Mouse (Mus musculus): ENCODE data around the gene St7. TPM values are rescaled to one million over a fixed set of nuclear protein-coding genes. Genes with fewer than 3 reads are reported as not detected.
A peak's percentile ranks its signal among the peaks of the same experiment; 100 is the strongest.

St7 gene
- total and polyA plus RNA-seq, 2 experiments from 2014 or later = 17.7 to 38.5 TPM

DNA sequence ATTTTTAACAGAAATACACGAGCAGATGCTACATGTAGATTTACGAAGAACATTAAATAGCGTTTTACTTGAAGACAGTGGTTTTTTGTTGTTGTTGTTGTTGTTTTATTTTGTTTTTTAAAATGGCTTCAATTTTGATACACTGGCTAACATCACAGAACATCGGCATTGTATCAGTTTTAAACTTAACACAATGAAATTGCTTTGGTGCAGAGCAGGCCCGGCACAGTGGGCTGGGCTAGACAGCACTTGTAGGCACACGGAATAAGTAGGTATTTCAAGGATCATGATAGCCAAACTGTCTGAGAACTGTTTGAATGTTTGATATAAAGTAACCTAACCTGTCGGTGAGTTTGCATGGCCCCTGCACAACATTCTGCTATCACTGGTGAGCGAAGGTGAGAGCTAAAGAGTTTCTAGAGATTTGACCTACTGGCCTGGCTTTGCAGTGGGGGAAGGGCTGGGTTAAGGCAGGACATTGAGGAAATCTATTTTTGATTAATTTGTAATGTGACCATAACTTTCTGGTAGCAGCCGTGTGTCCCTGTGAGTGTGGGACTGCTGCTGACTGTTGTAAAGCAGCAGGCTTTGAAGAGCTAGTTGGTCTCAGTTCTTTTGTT, 57.4 kb downstream of the St7 start:
- ATAC-seq (ENCODE audit: insufficient read depth, low read depth) (no peak), DNase-seq (ENCODE audit: low spot score) (no peak)
- peak overlapping the region; percentile 69 for H3K4me2 ChIP-seq (ENCODE audit: low read depth, low read length)
- no peaks in the 10 kb centered on the region for H3K36me3 ChIP-seq (replicated peaks; ENCODE audit: control insufficient read depth, insufficient read depth, low read length)
- TF ChIP-seq EP300 (IDR thresholded peaks at IDR 0.05; ENCODE audit: low read depth) = no peak
- no peak for TF ChIP-seq CTCF (IDR thresholded peaks at IDR 0.05; ENCODE audit: low read depth)
- peaks cover 21% of the 10 kb centered on the region for H3K4me1 ChIP-seq (ENCODE audit: control insufficient read depth, insufficient read depth)
- H3K9me3 ChIP-seq (replicated peaks; ENCODE audit: control insufficient read depth, low read length) = no peaks in the 10 kb centered on the region
- no peaks in the 10 kb centered on the region for H3K27me3 ChIP-seq (ENCODE audit: control insufficient read depth, insufficient read depth, low read length)
- peak overlapping the region; percentile 57 for H3K4me3 ChIP-seq (ENCODE audit: low read depth, low read length)
- 28% methylated on average over 9 of the region's 9 CpGs for WGBS
- peak overlapping the region; percentile 69 for H3K9ac ChIP-seq (replicated peaks; ENCODE audit: low read depth, low read length)
- H3K27ac ChIP-seq (ENCODE audit: low read depth) = peak overlapping the region; percentile 86

DNA sequence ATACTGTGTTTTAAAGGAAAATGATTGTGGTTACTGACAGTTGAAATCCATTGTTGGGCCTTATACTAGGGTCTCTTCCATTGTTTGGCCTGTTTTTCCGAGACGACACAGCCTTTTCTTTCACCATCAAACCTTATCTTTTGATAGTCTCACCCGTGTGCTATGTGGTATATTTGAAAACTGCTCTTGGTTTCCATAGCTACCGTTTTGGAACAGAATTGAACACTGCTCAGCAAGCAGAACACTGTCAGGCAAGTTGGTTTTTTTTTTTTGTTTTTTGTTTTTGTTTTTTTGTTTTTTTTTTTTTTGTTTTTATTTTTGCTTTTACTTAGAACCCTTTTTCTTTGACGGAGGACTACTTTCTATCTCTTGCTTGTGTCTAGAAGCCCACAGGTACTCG, 58.2 kb downstream of the St7 start:
- peaks cover 27% of the 10 kb centered on the region for H3K4me1 ChIP-seq (ENCODE audit: control insufficient read depth, insufficient read depth)
- DNase-seq (ENCODE audit: low spot score) = no peak
- no peak for TF ChIP-seq CTCF (IDR thresholded peaks at IDR 0.05; ENCODE audit: low read depth)
- no peak for TF ChIP-seq EP300 (IDR thresholded peaks at IDR 0.05; ENCODE audit: low read depth)
- peak overlapping the region; percentile 69 for H3K4me2 ChIP-seq (ENCODE audit: low read depth, low read length)
- no peaks in the 10 kb centered on the region for H3K27me3 ChIP-seq (ENCODE audit: control insufficient read depth, insufficient read depth, low read length)
- H3K27ac ChIP-seq (ENCODE audit: low read depth) = peak overlapping the region; percentile 86
- H3K4me3 ChIP-seq (ENCODE audit: low read depth, low read length) = peak overlapping the region; percentile 57
- H3K9ac ChIP-seq (replicated peaks; ENCODE audit: low read depth, low read length) = peak overlapping the region; percentile 69
- ATAC-seq (ENCODE audit: insufficient read depth, low read depth) = no peak
- no peaks in the 10 kb centered on the region for H3K9me3 ChIP-seq (replicated peaks; ENCODE audit: control insufficient read depth, low read length)
- 36% methylated on average over 6 of the region's 6 CpGs for WGBS
- no peaks in the 10 kb centered on the region for H3K36me3 ChIP-seq (replicated peaks; ENCODE audit: control insufficient read depth, insufficient read depth, low read length)

DNA sequence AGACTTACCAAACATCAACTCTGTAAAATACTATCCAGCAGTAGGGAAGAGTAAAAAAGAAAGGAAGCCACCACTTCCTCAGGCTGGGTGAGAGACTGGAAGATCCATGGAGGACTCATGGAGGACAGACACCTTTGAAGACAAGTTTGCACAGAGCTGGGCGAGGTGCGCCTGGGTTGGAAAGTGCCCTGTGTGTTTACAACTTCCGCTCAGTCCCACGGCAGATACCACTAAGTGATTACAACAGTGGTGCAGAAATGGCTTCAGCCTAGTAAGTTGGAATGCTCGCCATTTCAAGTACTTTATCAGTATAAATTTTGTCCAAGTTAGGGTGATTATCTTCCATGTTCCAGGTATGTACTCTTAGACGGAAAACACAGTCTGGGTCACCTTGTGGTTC, 63.2 kb downstream of the St7 start:
- Histone ChIP-seq H3K9ac (replicated peaks; ENCODE audit: low read depth, low read length) (no peak overlapping the region), H3K4me3 (ENCODE audit: low read depth, low read length) (no peak overlapping the region), H3K4me1 (ENCODE audit: control insufficient read depth, insufficient read depth) (peaks cover 39% of the 10 kb centered on the region), H3K36me3 (replicated peaks; ENCODE audit: control insufficient read depth, insufficient read depth, low read length) (no peaks in the 10 kb centered on the region), H3K27me3 (ENCODE audit: control insufficient read depth, insufficient read depth, low read length) (no peaks in the 10 kb centered on the region), H3K27ac (ENCODE audit: low read depth) (peak overlapping the region; percentile 67), H3K4me2 (ENCODE audit: low read depth, low read length) (peak overlapping the region; percentile 34), H3K9me3 (replicated peaks; ENCODE audit: control insufficient read depth, low read length) (no peaks in the 10 kb centered on the region)
- DNase-seq (ENCODE audit: low spot score) = no peak
- 38% methylated on average over 6 of the region's 6 CpGs for WGBS
- ATAC-seq (ENCODE audit: insufficient read depth, low read depth) = no peak; the same call in 1 of the 2 replicates
- TF ChIP-seq CTCF (IDR thresholded peaks at IDR 0.05; ENCODE audit: low read depth) (no peak), EP300 (IDR thresholded peaks at IDR 0.05; ENCODE audit: low read depth) (no peak)

DNA sequence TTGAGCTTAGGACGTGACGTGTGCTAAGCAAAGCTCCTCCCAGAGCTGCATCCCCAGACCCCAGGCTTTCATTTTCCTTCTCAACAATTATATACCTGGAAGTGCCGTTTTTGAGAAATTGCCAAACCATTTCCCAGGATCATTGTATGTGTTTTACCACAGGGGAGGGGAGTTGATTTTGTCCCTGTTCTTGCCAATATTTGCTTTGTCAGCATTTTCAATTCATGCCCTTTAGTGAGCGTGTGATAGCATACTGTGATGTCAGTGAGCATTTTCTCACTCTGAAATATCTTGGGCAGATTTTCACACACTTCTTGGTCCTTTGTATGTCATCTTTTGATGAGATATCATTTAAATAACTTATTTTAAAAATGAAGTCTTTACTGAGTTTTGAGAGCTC, 65.8 kb downstream of the St7 start:
- 73% methylated on average over 4 of the region's 4 CpGs for WGBS
- Histone ChIP-seq H3K9ac (replicated peaks; ENCODE audit: low read depth, low read length) (no peak overlapping the region), H3K27ac (ENCODE audit: low read depth) (no peak overlapping the region), H3K4me3 (ENCODE audit: low read depth, low read length) (no peak overlapping the region), H3K9me3 (replicated peaks; ENCODE audit: control insufficient read depth, low read length) (no peaks in the 10 kb centered on the region), H3K36me3 (replicated peaks; ENCODE audit: control insufficient read depth, insufficient read depth, low read length) (no peaks in the 10 kb centered on the region), H3K4me2 (ENCODE audit: low read depth, low read length) (no peak overlapping the region), H3K4me1 (ENCODE audit: control insufficient read depth, insufficient read depth) (peaks cover 39% of the 10 kb centered on the region), H3K27me3 (ENCODE audit: control insufficient read depth, insufficient read depth, low read length) (no peaks in the 10 kb centered on the region)
- no peak for TF ChIP-seq CTCF (IDR thresholded peaks at IDR 0.05; ENCODE audit: low read depth)
- TF ChIP-seq EP300 (IDR thresholded peaks at IDR 0.05; ENCODE audit: low read depth) = no peak
- ATAC-seq (ENCODE audit: insufficient read depth, low read depth) (no peak), DNase-seq (ENCODE audit: low spot score) (no peak)

DNA sequence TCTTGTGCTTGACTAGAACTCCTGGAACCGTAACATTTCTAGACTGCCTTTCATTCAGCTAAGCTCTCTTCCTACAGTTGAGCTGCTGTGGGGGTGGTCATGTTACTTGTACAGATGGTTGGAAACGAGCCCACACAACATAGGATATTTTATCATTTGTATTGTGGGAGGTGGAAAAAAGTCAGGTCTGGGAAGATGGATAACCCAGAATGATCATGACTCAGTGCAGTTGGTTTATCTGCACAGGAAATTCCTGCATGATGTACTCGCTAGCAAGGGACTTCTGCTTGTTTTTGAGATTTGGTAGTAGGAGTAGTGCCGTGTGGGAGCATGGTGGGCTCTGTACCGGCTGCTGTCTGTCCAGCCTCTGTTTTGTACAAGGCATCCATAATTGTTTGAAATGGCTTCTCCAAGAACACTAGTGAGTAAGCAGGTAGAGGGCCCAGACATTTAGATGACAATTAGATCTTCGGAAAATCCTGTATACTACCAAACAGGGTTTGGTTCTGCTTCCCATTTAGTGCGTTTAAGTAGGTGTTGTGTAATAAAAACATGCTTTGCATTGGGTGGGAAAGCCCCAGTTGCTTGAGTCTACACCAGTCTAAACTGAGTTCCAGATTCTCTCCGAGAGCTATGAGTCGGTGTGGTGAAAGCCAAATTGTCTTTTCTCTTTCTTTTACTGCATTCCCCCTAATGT, 71.4 kb downstream of the St7 start:
- WGBS = 54% methylated on average over 9 of the region's 9 CpGs
- no peaks in the 10 kb centered on the region for H3K9me3 ChIP-seq (replicated peaks; ENCODE audit: control insufficient read depth, low read length)
- H3K27ac ChIP-seq (ENCODE audit: low read depth) = peak overlapping the region; percentile 69
- no peak overlapping the region for H3K9ac ChIP-seq (replicated peaks; ENCODE audit: low read depth, low read length)
- H3K4me3 ChIP-seq (ENCODE audit: low read depth, low read length) = no peak overlapping the region
- H3K4me2 ChIP-seq (ENCODE audit: low read depth, low read length) = no peak overlapping the region
- H3K4me1 ChIP-seq (ENCODE audit: control insufficient read depth, insufficient read depth) = peaks cover 46% of the 10 kb centered on the region
- peak; percentile 61 for DNase-seq (ENCODE audit: low spot score)
- TF ChIP-seq CTCF (IDR thresholded peaks at IDR 0.05; ENCODE audit: low read depth) (no peak), EP300 (IDR thresholded peaks at IDR 0.05; ENCODE audit: low read depth) (no peak)
- peak; percentile 68 for ATAC-seq (ENCODE audit: insufficient read depth, low read depth)
- H3K36me3 ChIP-seq (replicated peaks; ENCODE audit: control insufficient read depth, insufficient read depth, low read length) = no peaks in the 10 kb centered on the region
- no peaks in the 10 kb centered on the region for H3K27me3 ChIP-seq (ENCODE audit: control insufficient read depth, insufficient read depth, low read length)

Measured in heart, postnatal 0 days (tissue).